Mouse (Mus musculus): ENCODE data around the gene Igf1r.

DNA sequence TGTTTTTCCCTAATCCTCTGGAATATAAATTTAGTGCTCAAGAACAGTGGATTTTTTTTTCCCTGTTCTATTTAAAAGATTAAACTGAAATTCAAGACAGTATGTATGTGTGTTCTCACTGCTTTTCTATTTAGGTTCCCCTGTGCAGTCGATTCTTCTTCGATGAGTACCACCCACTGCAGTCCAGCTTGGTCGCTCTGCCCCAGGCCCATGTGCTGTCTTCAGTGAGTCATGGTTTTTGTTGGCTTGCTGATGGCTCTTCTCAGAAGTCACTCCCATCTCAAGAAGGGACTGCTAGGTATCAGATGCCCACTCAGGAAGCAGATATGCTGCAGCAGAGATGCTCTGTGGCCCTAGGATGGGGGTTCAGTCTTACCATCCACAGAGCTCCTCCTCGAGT, 95.9 kb downstream of the Igf1r start:
- TF ChIP-seq MAX (IDR thresholded peaks at IDR 0.05): peak; percentile 46
- TF ChIP-seq CTCF (IDR thresholded peaks at IDR 0.05; ENCODE audit: control insufficient read depth, insufficient read depth, insufficient read length): no peak
